Mouse (Mus musculus): ENCODE measurements at regions not wholly inside any gene's neighbourhood (a gene's known extent, or its start where the extent isn't known, plus 50 kb on each side); places are given as distances from the start of the nearest gene placed in this dataset.

DNA sequence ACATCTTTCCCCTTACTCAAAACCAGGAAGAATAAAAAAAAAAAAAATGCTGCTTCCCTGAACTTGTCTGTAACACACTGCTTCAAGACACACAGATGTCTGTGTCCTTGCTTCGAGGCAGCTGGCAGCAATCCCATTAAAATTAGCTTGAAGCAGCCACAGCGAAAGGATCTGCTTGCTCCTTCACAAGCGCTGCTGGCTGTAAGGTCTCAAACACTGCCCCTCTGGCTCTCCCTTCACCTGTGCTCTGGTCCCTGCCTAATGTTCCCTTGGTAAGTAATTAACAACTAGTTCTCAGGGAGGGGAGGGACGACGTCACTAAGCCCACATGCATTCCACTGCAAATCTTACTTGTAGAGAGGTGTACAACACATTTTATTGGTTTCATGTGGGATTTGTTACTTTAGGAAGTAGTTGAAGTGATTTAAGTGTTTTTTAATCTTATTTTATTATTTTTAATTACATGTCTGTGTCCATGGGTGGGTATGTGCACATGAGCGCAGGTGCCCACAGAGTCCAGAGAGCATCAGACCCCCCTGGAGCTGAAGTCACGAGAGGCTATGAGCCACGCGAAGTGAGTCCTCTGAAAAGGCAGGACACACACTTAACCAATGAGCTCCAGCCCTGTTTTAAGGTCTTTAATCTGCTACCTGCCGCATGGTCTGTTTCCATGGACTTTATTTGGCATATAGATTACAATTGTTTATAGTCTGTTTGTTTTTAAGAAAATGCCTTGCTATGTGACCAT, 61.1 kb upstream of the Cers6 start:
- no peak for DNase-seq

- no peak for DNase-seq
Measured at GRCm38 (mm10) chr2:68804117-68804516, 57.1 kb upstream of the Cers6 start.

DNA sequence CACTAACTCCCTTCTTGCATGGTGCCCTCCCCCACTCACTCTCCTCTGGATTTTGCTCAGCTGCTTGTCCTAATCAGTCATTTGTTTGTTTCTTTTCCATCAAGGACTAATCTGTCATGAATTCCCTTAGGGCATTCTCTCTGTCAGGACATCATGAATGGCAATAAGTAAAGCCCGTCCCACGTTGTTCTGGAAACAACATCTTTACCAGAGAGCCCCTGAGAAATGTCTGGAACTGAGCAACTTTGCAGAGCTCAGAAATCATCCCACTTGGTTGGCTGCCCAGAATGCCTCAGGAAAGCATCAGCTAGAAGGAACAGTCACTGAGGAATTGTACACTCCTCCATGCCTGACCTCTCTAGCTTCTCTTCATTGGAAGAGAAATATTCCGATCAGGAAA, 55.4 kb upstream of the Cers6 start:
- DNase-seq = peak; percentile 48

DNA sequence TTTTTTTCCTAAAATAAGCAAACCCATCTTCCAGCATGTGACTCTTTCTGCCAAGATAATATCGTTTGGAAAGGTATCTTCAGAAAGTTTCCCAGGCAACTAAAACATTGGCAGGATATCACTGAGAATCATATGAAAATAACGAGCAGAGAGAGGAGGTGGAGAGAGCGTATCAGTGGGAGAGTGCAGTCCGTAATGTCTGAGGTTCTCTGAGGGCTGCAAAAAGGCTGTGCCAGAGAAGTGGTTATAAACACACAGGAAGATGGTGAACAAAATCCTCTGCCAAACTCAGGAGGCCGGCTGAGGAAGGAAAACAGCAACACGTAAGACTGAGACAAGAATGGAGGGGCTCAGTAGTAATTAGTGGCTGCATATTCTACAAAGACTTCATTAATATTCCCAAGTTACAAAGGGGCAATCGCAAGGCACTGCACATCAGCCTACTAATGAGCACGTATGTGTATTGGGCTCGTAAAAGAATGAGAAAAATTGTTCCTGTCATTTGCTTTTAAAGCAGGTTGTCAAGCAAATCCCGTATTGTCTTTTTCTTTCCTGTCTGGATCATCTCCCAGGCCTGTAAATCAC, 54.8 kb upstream of the Cers6 start:
- DNase-seq = no peak
